Mouse (Mus musculus) megakaryocyte, embryonic 14.5 days (primary cell): ENCODE results near the gene Ptprg. TPM values are rescaled to one million over a fixed set of nuclear protein-coding genes. Genes with fewer than 3 reads are reported as not detected.
"Not testable (repeated sequence)": the region's sequence is repeated elsewhere in the genome, so short reads cannot be mapped to it uniquely, and the experiment has no call there.

ENCODE experiments used
- H3K27me3 ChIP-seq: replicated peaks from 2 replicates; pipeline ENCODE3; 2012; ENCODE audit warnings: inconsistent platforms
- H3K36me3 ChIP-seq: replicated peaks from 2 replicates; pipeline ENCODE3; 2012; ENCODE audit warnings: low read length, inconsistent platforms, mixed read lengths
- H3K4me1 ChIP-seq: 2 replicates; pipeline ENCODE4 v1.6.1; 2012; ENCODE audit warnings: inconsistent platforms
- H3K4me3 ChIP-seq: replicated peaks from 2 replicates; pipeline ENCODE3; 2012; ENCODE audit warnings: moderate library complexity, mild to moderate bottlenecking, inconsistent platforms
- H3K9me3 ChIP-seq: 2 replicates; pipeline ENCODE4 v1.6.1; 2012; ENCODE audit warnings: inconsistent platforms
- FLI1 ChIP-seq: IDR thresholded peaks from 2 replicates; pipeline ENCODE4 v1.6.1; 2012; ENCODE audit warnings: low read length, inconsistent platforms, mixed read lengths
- GATA1 ChIP-seq: IDR thresholded peaks from 3 replicates; pipeline ENCODE4 v1.6.1; 2012; ENCODE audit warnings: mixed read lengths, low read length, inconsistent platforms, borderline replicate concordance
- polyA plus RNA-seq: library from polyadenylated mRNA; stranded (reverse); fragments of >175 nt; gene quantifications from 2 replicates; pipeline ENCODE4 v1.2.3, GENCODE M21; 2012; ENCODE audit warnings: low replicate concordance; ENCODE audit not compliant: insufficient read depth

Ptprg gene
- polyA plus RNA-seq, 1 experiment, result 0.09 TPM

DNA sequence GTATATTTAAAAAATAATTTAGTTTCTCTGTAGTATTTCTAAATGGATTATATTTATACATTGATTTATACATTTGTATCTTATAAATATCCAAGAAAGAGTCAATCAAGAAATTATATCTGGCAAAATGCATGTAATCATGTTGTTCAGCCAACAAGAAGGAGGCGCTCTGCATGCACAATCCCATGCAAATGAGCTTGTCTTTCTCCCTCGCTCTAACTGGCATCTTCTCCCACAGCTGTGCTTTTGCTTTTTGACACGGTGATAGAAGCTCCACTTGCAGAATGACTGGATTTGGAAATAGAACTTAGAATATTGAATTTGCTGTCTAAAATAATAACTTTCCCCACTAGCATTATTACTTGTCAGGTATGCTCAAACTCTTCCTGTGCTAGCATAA lies 240.5 kb downstream of the Ptprg start:
- H3K4me3 ChIP-seq, result no peak overlapping the region
- no peak for TF ChIP-seq FLI1
- TF ChIP-seq GATA1, result no peak
- no peaks in the 10 kb centered on the region for H3K36me3 ChIP-seq
- H3K9me3 ChIP-seq, result no peaks in the 10 kb centered on the region
- no peaks in the 10 kb centered on the region for H3K27me3 ChIP-seq
- H3K4me1 ChIP-seq, result no peaks in the 10 kb centered on the region

DNA sequence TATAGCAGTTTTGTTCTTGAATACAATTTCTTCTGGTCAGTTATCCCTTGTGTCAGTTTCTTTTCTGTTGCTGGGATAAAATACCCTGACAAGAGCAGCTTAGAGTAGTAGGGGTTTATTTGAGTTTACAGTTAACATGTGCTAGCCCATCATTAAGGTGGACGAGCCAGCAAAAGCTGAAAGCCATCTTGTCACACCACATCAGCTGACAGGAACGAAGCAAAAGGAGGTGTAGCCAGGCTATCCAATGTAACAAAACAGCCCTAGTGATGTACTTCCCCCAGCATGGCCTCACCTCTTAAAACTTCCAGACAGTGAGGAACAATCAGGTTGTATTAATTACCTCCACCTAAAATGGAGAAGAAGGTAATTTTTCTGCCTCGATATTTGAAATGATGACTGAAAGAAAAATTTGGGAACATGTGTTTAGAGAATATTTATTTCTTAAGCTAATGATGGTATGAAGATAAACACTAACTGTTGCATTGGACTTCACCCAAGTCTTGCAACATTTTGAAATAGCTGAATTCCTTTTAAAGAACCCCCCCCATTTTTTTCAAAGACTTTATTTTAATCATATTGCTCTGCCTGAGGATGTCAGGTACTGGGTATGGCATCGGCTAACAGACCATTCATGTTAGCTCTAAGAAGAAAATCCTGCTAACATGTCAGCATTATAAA lies 249.2 kb downstream of the Ptprg start:
- H3K4me3 ChIP-seq, result no peak overlapping the region
- no peaks in the 10 kb centered on the region for H3K36me3 ChIP-seq
- no peak for TF ChIP-seq GATA1
- no peak for TF ChIP-seq FLI1

DNA sequence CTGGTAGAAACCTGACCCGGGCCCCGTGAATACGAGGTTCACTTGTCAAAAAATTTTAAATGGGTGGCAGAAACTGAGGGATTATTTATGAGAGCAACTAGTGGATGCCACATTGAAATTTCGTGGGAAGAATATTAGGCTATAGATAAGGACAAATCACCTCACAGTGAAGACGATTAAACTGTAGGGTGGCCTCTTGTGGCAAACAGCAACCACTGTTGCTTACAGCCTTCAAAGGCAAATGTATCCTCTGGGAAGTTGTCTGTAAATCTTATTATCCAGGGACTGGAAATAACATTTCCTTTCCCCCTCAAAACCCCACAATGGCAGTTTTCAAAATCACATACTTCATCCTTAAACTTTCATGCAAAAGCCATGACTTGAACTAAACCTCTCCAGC lies 253.3 kb downstream of the Ptprg start:
- no peak overlapping the region for H3K4me3 ChIP-seq
- H3K9me3 ChIP-seq, result no peaks in the 10 kb centered on the region
- no peaks in the 10 kb centered on the region for H3K36me3 ChIP-seq
- no peaks in the 10 kb centered on the region for H3K27me3 ChIP-seq
- H3K4me1 ChIP-seq, result peaks cover 7% of the 10 kb centered on the region; the same call in 1 of the 2 replicates
- TF ChIP-seq GATA1, result no peak
- TF ChIP-seq FLI1, result no peak

More for the DNA sequence above, 249.2 kb downstream of the Ptprg start:
- Histone ChIP-seq H3K9me3 (no peaks in the 10 kb centered on the region), H3K4me1 (no peaks in the 10 kb centered on the region), H3K27me3 (no peaks in the 10 kb centered on the region)

DNA sequence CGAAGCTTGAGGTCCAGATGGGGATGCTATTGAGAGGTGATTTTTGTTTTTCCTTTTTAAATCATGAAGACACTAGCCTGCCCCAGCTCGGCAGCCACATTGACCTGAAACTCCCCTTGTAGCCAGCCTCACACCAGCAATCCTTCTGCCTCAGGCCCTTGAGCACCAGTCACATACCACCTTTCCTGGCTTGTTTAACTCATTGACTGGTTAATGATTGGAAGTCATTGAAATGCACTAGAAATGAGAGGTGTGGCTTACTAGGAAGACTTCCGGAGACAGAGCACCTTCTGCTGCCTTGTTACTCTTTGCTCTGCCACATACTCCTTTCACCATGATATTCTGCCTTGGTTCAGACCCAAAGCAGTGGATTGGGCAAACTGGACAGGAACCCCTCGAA lies 254.1 kb downstream of the Ptprg start:
- no peaks in the 10 kb centered on the region for H3K36me3 ChIP-seq
- no peak overlapping the region for H3K4me3 ChIP-seq
- H3K9me3 ChIP-seq, result no peaks in the 10 kb centered on the region
- no peak for TF ChIP-seq GATA1
- TF ChIP-seq FLI1, result no peak
- peaks cover 7% of the 10 kb centered on the region; the same call in 1 of the 2 replicates for H3K4me1 ChIP-seq
- no peaks in the 10 kb centered on the region for H3K27me3 ChIP-seq

DNA sequence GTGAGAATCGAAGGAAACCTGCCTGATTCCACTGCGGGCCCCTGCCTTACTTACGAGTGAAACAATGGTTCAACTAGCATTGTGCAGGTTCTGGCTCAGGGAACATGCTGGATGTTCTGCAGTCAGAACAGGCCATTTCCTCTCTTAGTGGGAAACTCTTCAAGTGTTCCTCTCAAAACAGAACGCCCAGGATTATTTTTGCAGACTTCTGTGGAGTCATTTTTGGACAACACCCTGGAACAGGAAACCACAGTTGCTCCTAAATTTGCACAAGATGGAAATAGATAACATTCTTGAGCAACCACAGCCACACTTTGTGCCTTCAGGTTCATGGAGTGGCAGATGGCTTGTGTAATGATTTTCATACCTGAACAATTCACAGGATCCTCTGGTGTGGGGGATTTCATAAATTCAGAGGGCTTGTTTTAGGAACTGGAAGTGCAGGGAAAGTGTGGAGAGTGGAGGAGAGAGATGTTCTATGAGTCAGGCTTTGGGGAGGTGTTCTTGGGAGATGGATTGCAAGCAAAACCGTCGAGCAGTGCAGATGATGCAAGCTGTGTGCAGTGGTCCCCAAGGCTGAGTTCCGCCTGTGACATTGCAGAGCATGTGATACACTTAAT lies 257.9 kb downstream of the Ptprg start:
- Histone ChIP-seq H3K27me3 (no peaks in the 10 kb centered on the region), H3K9me3 (no peaks in the 10 kb centered on the region), H3K4me3 (no peak overlapping the region), H3K4me1 (peaks cover 7% of the 10 kb centered on the region; the same call in 1 of the 2 replicates), H3K36me3 (no peaks in the 10 kb centered on the region)
- TF ChIP-seq FLI1 (no peak), GATA1 (no peak)

DNA sequence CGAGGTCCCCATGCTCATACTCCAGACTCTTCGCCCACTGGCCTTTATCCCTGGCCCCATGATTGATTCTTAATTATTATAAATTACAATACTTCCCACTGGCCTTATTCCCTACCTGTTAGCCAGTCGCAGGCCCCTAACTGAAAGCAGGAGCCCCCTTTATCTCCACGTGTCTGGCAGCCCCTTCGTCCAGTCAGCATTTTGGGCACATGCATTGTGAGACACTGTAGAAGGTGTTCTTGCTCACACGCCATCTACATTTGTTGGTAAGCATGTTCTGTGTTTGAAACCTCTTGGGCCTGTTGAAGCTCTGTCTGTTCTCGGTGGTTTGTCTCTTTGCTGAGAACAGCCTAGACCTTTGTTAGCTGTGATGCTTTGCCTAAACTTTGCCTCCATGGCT lies 259.0 kb downstream of the Ptprg start:
- Histone ChIP-seq H3K4me3 (no peak overlapping the region), H3K9me3 (no peaks in the 10 kb centered on the region), H3K27me3 (no peaks in the 10 kb centered on the region), H3K36me3 (no peaks in the 10 kb centered on the region), H3K4me1 (peaks cover 7% of the 10 kb centered on the region; the same call in 1 of the 2 replicates)
- TF ChIP-seq GATA1 (no peak), FLI1 (no peak)

DNA sequence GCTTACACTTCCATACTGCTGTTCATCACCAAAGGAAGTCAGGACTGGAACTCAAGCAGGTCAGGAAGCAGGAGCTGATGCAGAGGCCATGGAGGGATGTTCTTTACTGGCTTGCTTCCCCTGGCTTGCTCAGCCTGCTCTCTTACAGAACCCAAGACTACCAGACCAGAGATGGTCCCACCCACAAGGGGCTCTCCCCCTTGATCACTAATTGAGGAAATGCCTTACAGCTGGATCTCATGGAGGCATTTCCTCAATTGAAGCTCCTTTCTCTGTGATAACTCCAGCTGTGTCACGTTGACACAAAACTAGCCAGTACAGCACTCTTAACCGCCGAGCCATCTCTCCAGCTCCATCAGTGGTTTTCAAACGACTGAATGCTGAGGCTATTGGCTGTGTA lies 261.5 kb downstream of the Ptprg start:
- not testable (repeated sequence) for H3K27me3 ChIP-seq, H3K36me3 ChIP-seq, H3K4me1 ChIP-seq, H3K9me3 ChIP-seq, H3K4me3 ChIP-seq

DNA sequence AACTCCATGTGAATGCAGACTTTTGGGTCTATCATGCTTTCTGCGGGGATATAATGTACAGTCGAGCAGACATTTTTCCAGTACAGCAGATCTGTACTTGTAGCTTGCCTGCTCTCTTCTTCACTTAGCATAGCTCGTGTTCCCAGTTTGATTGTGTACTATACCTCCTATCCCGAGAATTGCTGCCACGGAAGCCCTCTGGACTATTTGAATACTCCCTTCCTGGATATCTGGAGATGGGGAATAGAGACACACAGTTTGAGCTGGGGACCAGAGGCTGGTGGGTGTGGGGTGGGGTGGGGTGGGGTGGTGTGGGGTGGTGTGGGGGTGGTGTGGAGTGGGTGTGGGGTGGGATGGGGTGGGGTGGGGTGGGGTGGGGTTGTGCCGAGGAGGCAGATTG lies 263.9 kb downstream of the Ptprg start:
- Histone ChIP-seq H3K27me3 (no peaks in the 10 kb centered on the region), H3K36me3 (no peaks in the 10 kb centered on the region), H3K4me1 (no peaks in the 10 kb centered on the region), H3K9me3 (no peaks in the 10 kb centered on the region), H3K4me3 (no peak overlapping the region)
- TF ChIP-seq FLI1 (no peak), GATA1 (no peak)

DNA sequence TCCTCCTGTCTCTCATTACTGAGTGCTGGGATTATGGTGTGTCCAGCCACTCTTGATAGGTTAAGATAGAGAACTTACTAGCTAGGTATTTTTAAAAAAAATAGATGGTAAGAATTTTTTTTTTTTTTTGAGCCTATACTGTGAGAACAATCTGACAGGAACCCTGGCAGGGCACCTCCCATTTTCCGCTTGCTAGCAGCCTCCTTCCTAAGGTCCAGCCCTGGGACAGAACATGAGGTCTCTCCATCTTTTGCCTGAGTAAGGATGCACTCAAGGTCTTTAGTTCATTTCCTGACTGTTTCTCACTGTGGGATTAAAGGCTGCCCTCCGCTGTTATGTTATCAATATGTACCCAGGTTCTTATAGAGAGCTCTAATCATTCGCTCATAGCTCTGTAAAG lies 264.7 kb downstream of the Ptprg start:
- no peak overlapping the region for H3K4me3 ChIP-seq
- H3K4me1 ChIP-seq, result no peaks in the 10 kb centered on the region
- no peak for TF ChIP-seq FLI1
- no peak for TF ChIP-seq GATA1
- H3K27me3 ChIP-seq, result no peaks in the 10 kb centered on the region
- no peaks in the 10 kb centered on the region for H3K9me3 ChIP-seq
- no peaks in the 10 kb centered on the region for H3K36me3 ChIP-seq

DNA sequence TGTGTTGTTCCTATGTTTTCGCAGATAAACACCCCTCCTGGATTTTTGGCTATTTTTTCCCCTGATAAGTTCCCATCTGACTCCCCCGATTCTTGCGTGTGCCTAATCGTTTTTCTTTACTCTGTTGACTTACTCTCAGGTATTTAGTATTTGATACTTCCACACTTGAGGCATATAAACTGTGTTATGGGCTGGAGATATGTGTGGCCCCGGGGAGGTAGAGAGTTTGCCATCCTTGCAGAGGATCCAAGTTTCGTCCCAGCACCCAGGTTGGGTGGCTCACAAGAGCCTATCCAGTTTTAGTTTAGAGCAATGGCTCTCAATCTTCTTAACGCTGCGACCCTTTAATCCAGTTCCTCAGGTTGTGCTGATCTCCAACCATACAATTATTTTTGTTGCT lies 265.4 kb downstream of the Ptprg start:
- no peaks in the 10 kb centered on the region for H3K9me3 ChIP-seq
- no peaks in the 10 kb centered on the region for H3K4me1 ChIP-seq
- TF ChIP-seq GATA1 (no peak), FLI1 (no peak)

DNA sequence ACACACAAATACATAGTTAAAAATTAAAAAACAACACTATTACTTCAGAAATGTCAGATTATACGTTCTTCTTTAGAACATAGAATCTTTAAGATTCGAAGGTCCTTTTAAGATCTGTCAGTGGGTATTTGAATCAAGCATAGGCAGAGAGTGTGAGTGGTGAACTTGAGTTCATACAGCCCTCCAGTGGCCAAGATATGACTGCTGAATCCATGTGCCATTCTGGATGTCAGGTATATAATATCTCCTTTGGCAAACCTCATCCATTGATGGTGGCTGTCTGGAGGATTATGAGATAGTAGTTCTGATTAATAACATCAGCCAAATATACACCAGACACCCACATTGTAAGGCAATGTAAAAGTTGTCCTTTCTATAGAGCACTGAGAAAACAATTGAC lies 266.0 kb downstream of the Ptprg start:
- H3K4me3 ChIP-seq, result no peak overlapping the region
- H3K9me3 ChIP-seq, result no peaks in the 10 kb centered on the region
- H3K36me3 ChIP-seq, result no peaks in the 10 kb centered on the region
- no peak for TF ChIP-seq FLI1
- TF ChIP-seq GATA1, result no peak
- no peaks in the 10 kb centered on the region for H3K27me3 ChIP-seq
- H3K4me1 ChIP-seq, result no peaks in the 10 kb centered on the region

More for the DNA sequence above, 265.4 kb downstream of the Ptprg start:
- no peaks in the 10 kb centered on the region for H3K36me3 ChIP-seq
- H3K27me3 ChIP-seq, result no peaks in the 10 kb centered on the region
- H3K4me3 ChIP-seq, result no peak overlapping the region
